Mouse (Mus musculus): Measurements from ENCODE around the gene 4930583I09Rik. TPM values are rescaled to one million over a fixed set of nuclear protein-coding genes. Genes with fewer than 3 reads are reported as not detected.

4930583I09Rik gene
- not detected in 2 replicates for polyA plus RNA-seq (2016; fragmentation: Nextera tagmentation; extraction: Ambion mirVana)

GRCm38 (mm10) chr17:64835928-64836327, at the start of gene 4930583I09Rik:
TSS of gene 4930583I09Rik (minus strand) at chr17:64836071.
- H3K36me3 ChIP-seq = no peaks in the 10 kb centered on the region
- H3K4me1 ChIP-seq = no peaks in the 10 kb centered on the region
- H3K9me3 ChIP-seq = no peaks in the 10 kb centered on the region
- H3K9ac ChIP-seq = no peak within 1 kb of the TSS
- H3K4me3 ChIP-seq = no peak within 1 kb of the TSS
- H3K27ac ChIP-seq = no peak within 1 kb of the TSS
- H3K27me3 ChIP-seq (replicated peaks) = no peaks in the 10 kb centered on the region
- no peak within 1 kb of the TSS for H3K4me2 ChIP-seq (replicated peaks)
- ATAC-seq (ENCODE audit: low FRiP score, low read depth) = no peak
- 76% methylated on average over 6 of the region's 6 CpGs for WGBS

- H3K9me3 ChIP-seq = no peaks in the 10 kb centered on the region
- no peak overlapping the region for H3K4me2 ChIP-seq (replicated peaks)
- WGBS = 91% methylated on average over 12 of the region's 12 CpGs
- H3K36me3 ChIP-seq = no peaks in the 10 kb centered on the region
- H3K9ac ChIP-seq = no peak overlapping the region
- no peak overlapping the region for H3K27ac ChIP-seq
- no peak for ATAC-seq (ENCODE audit: low FRiP score, low read depth)
- H3K4me1 ChIP-seq = 0 out of 2 replicates have a peak, but pooled peaks cover 4% of the 10 kb centered on the region
- no peak overlapping the region for H3K4me3 ChIP-seq
- H3K27me3 ChIP-seq (replicated peaks) = no peaks in the 10 kb centered on the region
These were observed 40.2 kb upstream of the 4930583I09Rik start for GRCm38 (mm10) chr17:64876111-64876510.

DNA sequence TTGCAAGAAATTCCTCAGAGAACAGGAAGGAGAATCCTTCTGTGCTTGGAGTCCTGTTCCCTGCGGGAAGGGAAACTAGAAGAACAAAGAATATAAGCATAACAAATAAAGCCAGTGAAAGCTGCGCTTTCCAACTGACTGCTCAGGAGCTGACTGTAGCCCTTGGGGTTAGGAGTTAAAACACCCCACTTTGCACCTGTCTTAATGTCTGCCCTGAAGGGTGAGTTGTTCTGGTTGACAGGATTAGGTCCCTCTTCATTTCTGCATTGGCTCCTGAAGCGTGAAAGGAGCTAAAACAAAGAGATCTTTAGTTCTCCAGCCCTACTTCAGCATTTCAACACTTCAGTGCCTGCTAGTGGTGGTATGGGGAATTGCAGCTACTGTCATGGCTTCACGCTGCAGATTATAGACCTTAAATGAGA, 37.8 kb upstream of the 4930583I09Rik start:
- Histone ChIP-seq H3K9ac (no peak overlapping the region), H3K4me1 (0 out of 2 replicates have a peak, but pooled peaks cover 4% of the 10 kb centered on the region), H3K4me2 (replicated peaks) (no peak overlapping the region), H3K27me3 (replicated peaks) (no peaks in the 10 kb centered on the region), H3K27ac (no peak overlapping the region), H3K36me3 (no peaks in the 10 kb centered on the region), H3K4me3 (no peak overlapping the region), H3K9me3 (no peaks in the 10 kb centered on the region)
- no peak for ATAC-seq (ENCODE audit: low FRiP score, low read depth)
- WGBS = 36% methylated on average over 4 of the region's 4 CpGs

DNA sequence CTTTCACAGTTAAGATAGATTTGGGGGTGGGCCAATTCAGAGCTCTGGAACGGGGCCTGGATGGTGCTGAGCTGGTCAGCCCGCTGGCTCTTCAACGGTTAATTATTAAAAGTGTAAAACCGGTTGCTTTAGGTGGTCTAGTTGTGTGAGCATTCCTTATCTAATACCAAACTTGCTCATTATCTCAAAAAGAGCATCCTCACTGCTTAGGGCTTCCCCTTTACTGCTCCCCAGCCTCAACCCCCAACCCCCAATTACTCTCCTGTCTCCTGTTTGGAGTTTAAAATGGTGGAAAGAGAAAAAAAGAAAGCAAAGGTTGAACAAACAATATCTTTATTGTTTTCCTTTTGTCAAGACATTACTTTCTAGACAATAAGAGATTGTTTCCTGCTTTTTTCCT, 27.9 kb upstream of the 4930583I09Rik start:
- 79% methylated on average over 4 of the region's 4 CpGs for WGBS
- ATAC-seq (ENCODE audit: low FRiP score, low read depth) = no peak
- no peak overlapping the region for H3K4me2 ChIP-seq (replicated peaks)

DNA sequence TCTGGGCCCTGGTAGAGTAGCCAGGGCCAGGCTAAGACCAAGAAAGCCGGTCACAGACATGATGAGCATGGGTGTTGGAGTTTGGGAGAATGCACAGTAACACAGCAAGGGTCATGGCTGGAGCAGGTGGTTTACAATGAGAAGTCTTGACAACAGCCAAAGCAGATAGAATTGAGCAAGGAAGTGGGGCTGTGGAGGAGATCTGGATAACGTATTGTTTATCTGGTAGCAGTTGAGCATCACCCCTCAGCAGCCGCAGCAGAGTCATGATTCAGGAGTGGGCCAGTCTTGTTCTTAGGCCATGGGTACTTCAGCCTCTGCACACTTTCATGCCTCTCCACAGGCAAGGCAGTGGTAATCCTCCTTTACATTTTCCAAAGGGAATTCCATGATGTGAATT, 25.1 kb upstream of the 4930583I09Rik start:
- 85% methylated on average over 3 of the region's 3 CpGs for WGBS

More for the DNA sequence above, 27.9 kb upstream of the 4930583I09Rik start:
- H3K4me1 ChIP-seq = no peaks in the 10 kb centered on the region
- H3K27me3 ChIP-seq (replicated peaks) = no peaks in the 10 kb centered on the region
- no peaks in the 10 kb centered on the region for H3K36me3 ChIP-seq
- no peak overlapping the region for H3K9ac ChIP-seq
- H3K4me3 ChIP-seq = no peak overlapping the region
- H3K27ac ChIP-seq = no peak overlapping the region
- no peaks in the 10 kb centered on the region for H3K9me3 ChIP-seq

DNA sequence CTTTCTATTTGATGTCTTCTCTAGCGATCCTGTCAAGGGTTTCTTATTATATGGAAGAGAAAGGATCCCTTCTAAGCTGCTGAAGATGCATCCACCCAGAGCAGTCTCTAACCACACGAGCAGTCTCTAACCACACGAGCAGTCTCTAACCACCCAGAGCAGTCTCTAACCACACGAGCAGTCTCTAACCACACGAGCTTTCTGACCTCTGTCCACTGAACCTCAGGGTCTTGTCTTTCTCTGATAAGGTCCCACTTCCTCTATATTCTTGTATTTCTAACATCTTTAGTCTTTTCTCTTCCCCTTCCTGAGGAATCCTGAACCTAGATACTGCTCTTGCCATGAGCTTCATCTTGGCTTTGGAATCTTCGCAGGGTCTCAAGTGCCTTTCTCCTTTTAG, 23.0 kb upstream of the 4930583I09Rik start:
- H3K27me3 ChIP-seq (replicated peaks) = no peaks in the 10 kb centered on the region
- 88% methylated on average over 6 of the region's 6 CpGs for WGBS
- H3K4me3 ChIP-seq = no peak overlapping the region
- no peak for ATAC-seq (ENCODE audit: low FRiP score, low read depth)
- H3K27ac ChIP-seq = no peak overlapping the region
- no peak overlapping the region for H3K4me2 ChIP-seq (replicated peaks)
- H3K9ac ChIP-seq = no peak overlapping the region
- H3K9me3 ChIP-seq = no peaks in the 10 kb centered on the region
- H3K4me1 ChIP-seq = no peaks in the 10 kb centered on the region
- H3K36me3 ChIP-seq = no peaks in the 10 kb centered on the region

More for the DNA sequence above, 25.1 kb upstream of the 4930583I09Rik start:
- no peaks in the 10 kb centered on the region for H3K36me3 ChIP-seq
- no peak overlapping the region for H3K27ac ChIP-seq
- no peaks in the 10 kb centered on the region for H3K4me1 ChIP-seq
- ATAC-seq (ENCODE audit: low FRiP score, low read depth) = no peak
- no peaks in the 10 kb centered on the region for H3K27me3 ChIP-seq (replicated peaks)
- no peak overlapping the region for H3K9ac ChIP-seq
- H3K4me2 ChIP-seq (replicated peaks) = no peak overlapping the region
- no peaks in the 10 kb centered on the region for H3K9me3 ChIP-seq
- no peak overlapping the region for H3K4me3 ChIP-seq

DNA sequence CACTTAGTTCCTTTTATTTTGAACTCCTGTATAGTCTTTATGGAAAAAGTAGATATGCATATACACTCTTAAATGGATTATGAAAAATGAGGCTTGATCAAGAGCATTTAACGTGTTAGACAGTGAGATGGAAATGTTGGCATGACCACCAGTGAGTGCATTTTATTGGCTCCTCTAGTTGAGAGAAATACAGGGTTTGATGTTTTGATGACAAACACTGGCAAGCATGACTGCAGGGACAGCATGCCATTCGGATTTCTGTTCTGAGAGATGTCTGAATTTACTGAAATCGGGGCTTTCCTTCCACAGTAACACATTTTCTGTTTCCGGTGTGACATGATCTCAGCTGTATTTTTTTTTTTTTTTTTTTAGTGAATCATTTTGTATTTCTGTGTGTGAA, 12.2 kb upstream of the 4930583I09Rik start:
- 87% methylated on average over 4 of the region's 4 CpGs for WGBS
- ATAC-seq (ENCODE audit: low FRiP score, low read depth) = no peak
- H3K4me1 ChIP-seq = no peaks in the 10 kb centered on the region
- no peak overlapping the region for H3K4me2 ChIP-seq (replicated peaks)
- no peak overlapping the region for H3K27ac ChIP-seq
- no peaks in the 10 kb centered on the region for H3K9me3 ChIP-seq
- no peaks in the 10 kb centered on the region for H3K36me3 ChIP-seq
- no peaks in the 10 kb centered on the region for H3K27me3 ChIP-seq (replicated peaks)
- H3K9ac ChIP-seq = no peak overlapping the region
- no peak overlapping the region for H3K4me3 ChIP-seq

DNA sequence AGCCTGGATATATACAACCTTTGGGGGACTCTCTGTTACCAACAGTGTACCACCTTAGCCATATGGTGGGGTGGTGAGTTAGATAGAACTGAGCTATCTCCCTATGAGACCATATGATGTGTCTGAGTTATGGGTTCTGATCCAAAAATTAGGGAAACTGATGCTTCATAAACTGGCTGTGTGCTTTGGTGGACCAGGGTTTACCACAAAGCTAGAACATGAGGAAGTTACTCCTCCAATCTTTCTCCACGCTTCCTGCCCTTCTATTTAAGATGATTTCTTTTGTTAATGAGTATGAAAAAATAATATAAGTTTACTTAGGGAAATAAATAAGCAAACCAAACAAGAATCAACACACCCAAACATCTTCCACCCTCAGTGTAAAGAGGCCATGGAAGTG, 10.8 kb upstream of the 4930583I09Rik start:
- no peak for ATAC-seq (ENCODE audit: low FRiP score, low read depth)
- no peaks in the 10 kb centered on the region for H3K4me1 ChIP-seq
- H3K4me2 ChIP-seq (replicated peaks) = no peak overlapping the region
- H3K9ac ChIP-seq = no peak overlapping the region
- WGBS = 83% methylated on average over 1 of the region's 1 CpGs
- H3K36me3 ChIP-seq = no peaks in the 10 kb centered on the region
- no peaks in the 10 kb centered on the region for H3K27me3 ChIP-seq (replicated peaks)
- H3K4me3 ChIP-seq = no peak overlapping the region
- no peak overlapping the region for H3K27ac ChIP-seq
- H3K9me3 ChIP-seq = no peaks in the 10 kb centered on the region

DNA sequence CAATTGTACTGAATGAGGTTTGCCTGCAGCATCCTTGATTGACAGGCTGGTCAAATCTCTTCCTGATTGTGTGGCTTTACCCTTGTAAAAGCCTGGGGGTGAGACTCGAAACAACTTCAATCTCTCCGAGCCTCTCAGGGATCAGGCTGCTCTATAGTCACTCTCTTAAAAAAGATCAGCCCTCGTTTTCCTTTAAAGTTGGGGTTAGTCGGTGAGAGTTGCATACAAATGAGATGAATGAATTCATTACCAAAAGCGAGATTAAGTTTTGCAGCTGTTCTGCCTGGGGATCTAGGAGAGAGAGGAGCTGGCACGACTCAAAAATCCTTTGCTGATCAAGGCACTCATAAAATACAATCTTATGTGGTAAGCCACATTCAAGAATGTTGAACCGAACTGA, 1.0 kb upstream of the 4930583I09Rik start:
- Histone ChIP-seq H3K4me1 (no peaks in the 10 kb centered on the region), H3K9ac (no peak overlapping the region), H3K27ac (no peak overlapping the region), H3K36me3 (no peaks in the 10 kb centered on the region), H3K27me3 (replicated peaks) (no peaks in the 10 kb centered on the region), H3K4me3 (no peak overlapping the region), H3K4me2 (replicated peaks) (no peak overlapping the region), H3K9me3 (no peaks in the 10 kb centered on the region)
- ATAC-seq (ENCODE audit: low FRiP score, low read depth) = no peak
- 39% methylated on average over 7 of the region's 7 CpGs for WGBS

DNA sequence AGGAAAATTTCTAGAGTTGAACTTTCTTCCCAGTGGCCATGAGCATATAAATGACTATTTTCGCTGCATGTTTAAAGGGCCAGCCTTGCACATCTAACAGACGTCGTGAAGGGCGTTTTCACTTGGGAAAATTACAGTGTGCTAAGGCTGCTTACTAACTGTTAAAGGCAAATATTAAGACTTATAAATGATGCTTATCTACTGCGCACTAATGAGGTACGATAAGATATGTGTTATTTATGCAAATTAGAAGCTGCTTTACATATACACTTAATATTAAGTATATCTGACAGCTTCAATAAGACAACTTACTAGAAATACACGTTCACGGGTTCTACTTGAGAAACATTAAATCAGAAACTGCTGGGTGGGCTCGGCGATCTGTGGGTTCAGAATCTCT, 481 bp upstream of the 4930583I09Rik start:
- no peak overlapping the region for H3K9ac ChIP-seq
- no peaks in the 10 kb centered on the region for H3K4me1 ChIP-seq
- no peak overlapping the region for H3K4me2 ChIP-seq (replicated peaks)
- no peak for ATAC-seq (ENCODE audit: low FRiP score, low read depth)
- H3K27ac ChIP-seq = no peak overlapping the region
- no peak overlapping the region for H3K4me3 ChIP-seq
- WGBS = 88% methylated on average over 10 of the region's 10 CpGs
- no peaks in the 10 kb centered on the region for H3K36me3 ChIP-seq
- H3K9me3 ChIP-seq = no peaks in the 10 kb centered on the region
- no peaks in the 10 kb centered on the region for H3K27me3 ChIP-seq (replicated peaks)

- no peak for ATAC-seq (ENCODE audit: low FRiP score, low read depth)
- Histone ChIP-seq H3K9me3 (no peaks in the 10 kb centered on the region), H3K9ac (no peak overlapping the region), H3K4me1 (no peaks in the 10 kb centered on the region), H3K36me3 (no peaks in the 10 kb centered on the region), H3K4me2 (replicated peaks) (no peak overlapping the region), H3K4me3 (no peak overlapping the region), H3K27me3 (replicated peaks) (no peaks in the 10 kb centered on the region), H3K27ac (no peak overlapping the region)
- 73% methylated on average over 7 of the region's 7 CpGs for WGBS
These were observed 1.9 kb downstream of the 4930583I09Rik start for GRCm38 (mm10) chr17:64833906-64834490.

DNA sequence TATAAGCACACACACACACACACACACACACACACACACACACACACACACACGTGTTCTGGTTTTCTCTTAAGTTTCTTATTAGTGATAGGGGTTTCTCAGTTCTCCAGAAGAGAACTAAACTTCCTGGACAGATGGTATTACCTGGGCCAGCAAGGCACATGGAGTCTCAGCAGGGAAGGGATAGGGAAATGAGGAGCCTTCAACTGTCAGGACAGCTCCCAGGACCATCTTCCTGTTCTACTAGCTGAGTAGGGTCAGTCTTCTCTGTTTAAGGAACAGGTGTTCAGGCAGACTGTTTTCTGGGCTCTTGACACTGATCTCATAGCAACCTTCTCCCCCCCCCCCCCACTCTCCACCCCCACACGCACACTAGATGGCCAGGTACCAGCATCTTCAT, 2.8 kb downstream of the 4930583I09Rik start:
- H3K36me3 ChIP-seq = no peaks in the 10 kb centered on the region
- 91% methylated on average over 2 of the region's 2 CpGs for WGBS
- no peaks in the 10 kb centered on the region for H3K9me3 ChIP-seq
- no peak overlapping the region for H3K9ac ChIP-seq
- no peak overlapping the region for H3K4me2 ChIP-seq (replicated peaks)
- no peak for ATAC-seq (ENCODE audit: low FRiP score, low read depth)
- no peaks in the 10 kb centered on the region for H3K4me1 ChIP-seq
- H3K27me3 ChIP-seq (replicated peaks) = no peaks in the 10 kb centered on the region
- no peak overlapping the region for H3K27ac ChIP-seq
- no peak overlapping the region for H3K4me3 ChIP-seq

- H3K27ac ChIP-seq = no peak overlapping the region
- H3K4me3 ChIP-seq = no peak overlapping the region
- H3K27me3 ChIP-seq (replicated peaks) = no peaks in the 10 kb centered on the region
- WGBS = 89% methylated on average over 5 of the region's 5 CpGs
- H3K4me1 ChIP-seq = no peaks in the 10 kb centered on the region
- no peak overlapping the region for H3K4me2 ChIP-seq (replicated peaks)
- no peak for ATAC-seq (ENCODE audit: low FRiP score, low read depth)
- no peaks in the 10 kb centered on the region for H3K36me3 ChIP-seq
- no peak overlapping the region for H3K9ac ChIP-seq
- no peaks in the 10 kb centered on the region for H3K9me3 ChIP-seq
These were observed 8.4 kb downstream of the 4930583I09Rik start for GRCm38 (mm10) chr17:64827482-64827881.

Data from neural tube, embryonic 12.5 days (tissue).